Mouse (Mus musculus) R1 (cell line): Measurements from ENCODE around the gene Epha8.

Experiments used
- DNase-seq: peaks from one replicate; pipeline ENCODE4 v3.0.0-alpha.2; 2018; ENCODE audit warnings: low read depth, low spot score

Gene Epha8

GRCm38 (mm10) chr4:136954562-136954961 lies 2.1 kb downstream of the Epha8 start:
- no peak for DNase-seq

DNA sequence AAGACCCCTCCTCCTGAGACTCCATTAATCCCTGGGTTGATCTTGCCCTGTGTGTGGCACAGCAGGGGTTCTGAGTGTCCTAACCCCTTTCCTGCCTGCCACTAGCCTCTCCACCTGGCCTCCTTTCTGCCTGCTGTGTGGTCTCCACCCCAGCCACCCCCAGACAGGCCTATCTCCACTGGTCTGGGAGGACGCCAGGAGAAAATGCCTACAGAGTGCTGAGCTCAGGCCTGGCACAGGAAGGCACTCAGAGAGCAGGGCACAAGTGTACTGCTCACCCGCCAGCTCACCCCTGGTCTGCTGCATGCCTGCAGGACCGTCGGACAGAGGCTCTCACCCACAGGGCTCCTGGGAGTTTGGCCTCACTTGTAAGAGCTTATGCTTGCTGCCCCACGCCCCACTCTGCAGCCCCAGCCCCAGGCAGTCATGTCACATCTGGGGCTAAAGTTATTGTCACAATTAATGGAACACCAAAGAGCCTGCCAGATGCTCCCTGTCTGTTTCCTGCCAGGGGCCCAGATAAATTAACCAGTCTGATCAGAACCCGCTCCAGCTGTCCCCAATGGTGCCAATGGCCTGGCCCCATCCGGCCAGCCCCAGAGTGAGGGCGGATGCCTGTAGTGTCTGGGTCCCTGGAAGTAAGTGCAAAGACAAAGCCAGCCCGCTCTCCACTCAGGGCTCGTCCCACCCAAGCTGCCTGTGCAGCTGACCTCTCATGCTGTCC lies 7.2 kb downstream of the Epha8 start:
- no peak for DNase-seq

DNA sequence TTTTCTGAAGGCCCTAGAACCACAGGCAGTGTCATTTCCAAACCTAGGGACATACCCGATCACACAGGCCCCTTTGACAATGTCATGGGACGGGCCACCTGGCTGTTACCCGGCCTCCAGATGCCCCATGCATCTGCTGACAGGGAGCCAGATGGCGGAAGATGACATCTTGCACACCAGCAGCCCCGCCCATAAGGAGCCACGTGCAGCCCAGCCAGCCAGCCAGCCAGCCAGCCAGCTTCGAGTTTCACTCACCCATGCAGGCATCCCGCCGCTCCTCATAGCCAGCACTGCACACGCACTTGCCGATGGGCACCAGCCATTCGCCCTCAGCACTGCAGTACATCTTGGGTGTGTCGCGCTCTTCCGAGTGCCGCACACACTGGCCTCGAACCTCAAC lies 11.2 kb downstream of the Epha8 start:
- no peak for DNase-seq

DNA sequence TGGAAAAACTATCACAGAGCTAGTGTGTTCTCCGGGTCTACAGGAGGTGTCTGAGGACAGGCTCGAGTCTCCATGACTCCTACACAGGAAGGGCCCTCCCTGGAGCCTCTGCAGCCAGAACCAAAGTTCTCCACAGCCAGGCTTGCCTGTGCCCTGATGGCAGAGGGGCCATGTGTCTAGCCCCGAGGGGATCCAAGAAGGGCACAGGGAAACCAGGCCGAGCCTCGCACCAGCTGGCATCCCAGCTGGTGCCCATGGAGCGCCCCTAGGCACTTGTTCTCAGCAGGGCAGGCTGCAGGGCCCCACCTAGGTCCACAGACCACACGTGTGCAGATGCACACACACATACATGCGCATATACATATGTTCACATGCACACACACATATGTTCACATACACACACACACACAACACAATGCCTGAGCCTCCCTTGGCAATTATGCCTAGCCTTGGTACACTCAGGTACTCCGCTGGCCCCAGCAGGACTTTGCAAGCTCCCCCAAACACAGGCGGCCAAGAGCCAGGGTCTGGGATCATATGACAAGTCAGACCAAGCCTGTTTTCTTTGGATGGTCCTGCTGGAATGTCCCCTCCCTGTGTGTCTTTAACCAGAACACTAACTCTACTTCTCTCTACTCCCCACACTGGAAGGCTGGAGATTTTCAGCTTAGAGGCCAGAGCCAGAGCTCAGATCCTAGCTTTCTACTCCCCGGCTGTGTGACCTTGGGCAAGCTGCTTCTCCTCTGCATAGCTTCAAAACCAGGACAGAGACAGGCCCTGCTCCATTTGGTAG lies 11.9 kb downstream of the Epha8 start:
- no peak for DNase-seq

- no peak for DNase-seq
Observed at GRCm38 (mm10) chr4:136943175-136943574, 13.4 kb downstream of the Epha8 start.

DNA sequence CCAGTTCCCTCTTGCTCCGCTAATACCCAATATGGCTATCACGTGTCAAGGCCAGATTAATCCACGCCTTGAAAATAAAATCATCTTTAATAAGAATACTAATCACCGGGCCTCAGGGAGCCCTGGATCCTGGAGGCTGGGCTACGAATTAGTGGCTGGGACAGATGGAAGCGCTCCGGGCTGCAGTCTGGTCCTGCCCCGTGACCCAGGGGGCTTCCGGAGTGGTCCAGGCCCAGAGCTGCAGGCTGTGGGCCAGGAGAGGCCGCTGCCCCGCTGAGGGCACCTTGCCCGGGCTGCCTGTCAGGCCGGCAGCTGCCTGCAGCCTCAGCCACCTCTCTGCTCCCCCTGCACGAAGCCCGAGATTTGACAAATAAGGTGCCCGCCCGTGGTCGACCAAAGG lies 13.9 kb downstream of the Epha8 start:
- DNase-seq: no peak

DNA sequence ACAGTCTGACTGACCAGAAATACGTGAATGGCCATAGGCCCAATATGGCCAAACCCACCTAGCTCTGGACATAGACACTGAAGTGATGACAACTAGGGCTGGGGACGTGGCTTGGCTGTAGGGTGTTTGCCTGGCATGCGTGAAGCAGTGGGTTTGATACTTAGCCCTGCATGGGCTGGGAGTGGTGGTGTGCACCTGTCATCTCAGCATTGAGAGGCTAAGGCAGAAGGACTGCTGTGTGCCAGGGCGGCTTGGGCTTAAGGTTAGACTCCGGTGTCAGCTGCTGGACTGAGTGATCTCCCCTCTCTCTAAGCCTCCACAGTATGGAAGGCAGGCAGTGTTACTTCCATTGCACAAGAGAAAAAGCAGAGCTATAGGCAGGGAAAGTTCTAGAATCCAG lies 18.7 kb downstream of the Epha8 start:
- DNase-seq: no peak

DNA sequence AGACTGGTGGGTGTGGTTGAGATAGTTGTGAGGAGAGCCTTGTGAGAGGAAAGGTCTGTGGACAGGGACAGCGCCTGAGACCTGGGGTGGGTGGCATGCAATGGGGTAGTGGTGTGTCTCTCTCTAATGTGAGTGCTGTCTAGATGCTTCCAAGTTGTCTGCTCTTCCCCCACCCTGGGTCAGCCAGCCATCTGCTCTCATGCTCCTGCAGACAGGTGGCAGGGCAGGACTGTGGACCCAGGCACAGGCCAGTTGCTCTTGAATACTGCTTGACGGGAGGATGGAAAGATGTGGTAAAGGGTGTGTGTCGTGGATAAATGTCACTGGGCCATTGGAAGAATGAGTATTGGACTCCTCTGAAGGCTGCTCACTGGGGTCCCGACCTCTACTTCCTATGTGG lies 19.3 kb downstream of the Epha8 start:
- DNase-seq: no peak

DNA sequence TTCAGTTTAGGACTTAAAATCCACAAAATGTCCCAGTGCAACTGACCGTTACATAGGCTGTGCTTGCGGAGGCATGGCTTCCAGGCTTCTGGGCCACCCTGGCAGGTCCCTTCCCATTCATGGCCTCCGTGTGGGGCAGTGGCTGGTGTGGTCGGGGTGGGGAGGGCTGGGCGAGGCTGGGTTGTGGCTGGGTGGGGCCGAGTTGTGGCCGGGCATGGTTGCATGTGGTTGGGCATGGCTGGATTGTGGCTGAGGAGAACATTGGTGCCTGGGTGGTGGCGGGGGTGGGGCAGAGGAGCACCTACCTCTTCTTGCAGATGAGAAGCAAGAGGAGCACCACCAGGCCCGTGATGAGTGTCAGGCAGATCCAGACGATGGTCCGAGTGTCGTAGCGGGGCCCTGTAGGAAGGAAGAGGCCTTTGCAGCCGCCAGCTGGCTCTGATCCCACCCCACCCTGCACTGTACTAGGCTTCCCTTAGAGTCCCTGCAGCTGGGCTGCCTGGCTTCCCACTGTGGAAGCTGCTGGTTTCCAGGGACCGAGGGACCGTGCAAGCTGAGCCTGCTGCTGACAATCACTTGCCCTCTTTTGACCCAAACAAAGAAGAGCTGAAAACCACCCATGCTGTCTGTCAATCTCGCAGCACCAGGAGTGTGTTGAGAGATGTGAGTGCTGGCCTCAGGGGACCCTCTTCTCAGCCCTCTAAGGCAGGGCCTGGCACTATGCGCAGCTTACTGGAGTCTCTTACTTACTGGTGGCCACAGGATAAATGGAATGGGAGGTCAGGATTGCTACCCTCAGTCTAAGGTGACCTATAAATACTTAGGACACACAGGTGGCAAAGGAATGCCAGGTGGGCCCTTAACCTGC lies 21.6 kb downstream of the Epha8 start:
- DNase-seq: no peak

DNA sequence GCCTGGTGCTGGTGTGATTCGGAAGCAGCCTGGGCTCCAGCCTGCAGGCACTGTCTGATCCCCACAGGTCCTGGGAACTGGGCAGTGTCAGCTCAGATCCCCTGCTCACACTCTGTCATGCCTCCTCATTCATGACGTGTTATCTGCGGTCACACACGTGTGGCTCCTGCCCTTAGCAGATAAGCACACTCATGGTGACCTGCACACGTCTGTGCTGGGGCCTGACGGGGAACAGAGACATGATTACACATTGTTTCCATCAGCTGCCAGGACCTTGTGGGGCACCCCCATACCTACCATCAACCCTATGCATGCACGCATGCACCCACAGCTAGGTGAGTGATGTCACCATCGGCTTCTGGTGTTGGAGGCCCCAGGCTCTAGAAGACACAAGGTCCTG lies 26.1 kb downstream of the Epha8 start:
- DNase-seq: no peak

GRCm38 (mm10) chr4:136928928-136929327 lies 27.7 kb downstream of the Epha8 start:
- DNase-seq: peak; percentile 88

DNA sequence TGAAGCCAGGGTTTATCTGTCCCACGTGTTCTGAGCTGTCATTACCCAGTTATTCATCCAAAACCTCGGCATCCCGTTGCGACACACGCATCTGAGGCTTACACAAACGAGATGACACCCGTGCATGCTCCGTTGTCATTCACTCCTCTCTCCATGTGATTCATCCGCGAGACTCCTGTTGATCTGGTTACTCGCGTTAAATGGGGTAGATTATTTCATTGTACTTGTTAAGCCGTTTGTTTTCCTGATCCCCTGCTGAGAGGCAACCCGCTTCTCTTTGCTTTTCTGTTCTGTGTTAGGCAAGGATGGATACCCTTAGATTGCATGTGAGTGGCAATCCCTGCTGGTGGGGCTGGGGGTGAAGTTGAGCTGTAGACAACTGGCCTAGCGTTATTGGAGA lies 30.8 kb downstream of the Epha8 start:
- DNase-seq: peak; percentile 16

GRCm38 (mm10) chr4:136924529-136924928 lies 32.1 kb downstream of the Epha8 start:
- peak; percentile 63 for DNase-seq

DNA sequence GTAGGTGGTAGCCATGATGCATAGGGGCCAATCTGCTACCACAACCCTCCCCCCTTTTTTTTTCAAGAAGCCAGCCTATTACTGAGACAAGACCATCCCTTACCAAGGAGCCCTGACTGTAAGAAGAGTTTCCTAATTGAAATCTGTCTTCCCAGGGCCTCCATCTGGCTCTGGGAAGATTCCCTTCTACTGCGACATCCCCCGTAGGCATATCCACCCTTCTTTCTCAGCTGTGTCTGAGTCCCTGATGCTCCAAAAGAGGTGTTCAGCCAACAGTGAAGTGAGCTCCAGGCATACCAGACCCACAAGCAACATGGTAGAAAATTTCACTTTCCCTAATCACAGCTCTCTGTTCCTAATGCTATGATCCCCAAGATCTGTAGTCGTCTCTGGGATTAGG lies 37.1 kb downstream of the Epha8 start:
- DNase-seq: no peak

- no peak for DNase-seq
Observed at GRCm38 (mm10) chr4:136918834-136919233, 37.8 kb downstream of the Epha8 start.

DNA sequence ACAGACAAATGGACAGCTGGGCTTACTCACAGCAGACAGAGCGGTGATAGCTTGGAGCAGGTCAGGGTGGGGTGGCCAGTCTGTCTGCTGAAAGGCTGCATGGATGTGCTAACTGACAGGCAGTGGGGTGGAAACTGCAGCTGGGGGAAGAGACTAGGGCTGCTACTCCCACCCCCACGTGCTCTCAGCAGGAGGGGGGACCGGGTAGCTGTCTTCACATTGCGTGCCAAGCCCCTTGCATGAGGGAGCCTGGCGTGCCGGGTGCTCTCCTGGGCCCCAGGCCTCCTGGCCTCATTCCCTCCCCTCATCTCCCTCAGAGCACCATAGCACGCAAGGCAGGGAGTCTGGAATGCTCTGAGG lies 39.5 kb downstream of the Epha8 start:
- DNase-seq: no peak

- DNase-seq: no peak
Observed at GRCm38 (mm10) chr4:136916359-136917164, 40.1 kb downstream of the Epha8 start.

GRCm38 (mm10) chr4:136912841-136913240 lies 43.8 kb downstream of the Epha8 start:
- no peak for DNase-seq

DNA sequence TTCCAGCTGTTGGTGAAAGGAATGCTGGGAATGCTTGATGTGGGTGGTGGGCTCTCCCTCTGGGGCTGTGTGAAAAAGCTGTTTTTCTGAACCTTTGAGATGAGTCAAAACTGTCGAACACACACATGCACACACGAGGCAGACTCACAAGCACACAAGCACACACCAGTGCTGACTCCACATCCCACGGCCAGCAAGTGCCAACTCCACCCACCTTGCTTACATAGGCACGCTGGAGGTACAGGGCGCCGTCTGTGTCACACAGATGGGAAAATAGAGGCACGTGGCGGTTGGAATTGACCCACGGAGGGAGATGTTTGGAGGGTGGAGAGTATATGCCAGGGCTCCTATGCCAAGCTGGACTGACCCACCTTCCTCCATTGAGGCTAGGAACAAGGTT lies 44.8 kb downstream of the Epha8 start:
- no peak for DNase-seq

- no peak for DNase-seq
Observed at GRCm38 (mm10) chr4:136911211-136911646, 45.4 kb downstream of the Epha8 start.

DNA sequence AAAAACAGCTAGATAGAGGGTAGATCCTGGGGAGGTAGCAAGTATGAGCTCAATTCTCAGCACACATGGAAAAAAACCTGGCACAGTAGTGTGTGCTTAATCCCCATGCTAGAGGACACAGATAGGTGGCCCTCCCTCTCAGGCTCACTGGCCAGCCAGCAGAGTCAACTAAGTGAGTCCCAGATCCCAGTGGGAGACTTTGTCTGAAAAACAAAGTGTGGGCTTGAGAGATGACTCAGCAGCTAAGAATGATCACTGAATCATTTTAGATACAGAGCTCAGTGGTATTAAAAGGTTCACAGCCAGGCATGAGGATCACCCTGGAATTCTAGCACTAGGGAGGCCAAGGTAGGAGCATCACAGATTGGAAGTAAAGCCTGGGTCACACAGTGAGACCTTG lies 48.8 kb downstream of the Epha8 start:
- DNase-seq: no peak
